Mouse (Mus musculus) left cerebral cortex, postnatal 14 days (tissue): ENCODE measurements around the gene Lck. TPM values are rescaled to one million over a fixed set of nuclear protein-coding genes. Genes with fewer than 3 reads are reported as not detected.
A peak's percentile ranks its signal among the peaks of the same experiment; 100 is the strongest.

Source experiments
- DNase-seq, 2 experiments: peaks; one replicate each; pipeline ENCODE4 v3.0.0; 2021 to 2022; ENCODE audit warnings: low spot score in 2 of 2, mixed read lengths in 1 of 2
- intact Hi-C: fragments of 180-260 bp; cut with DNase I; formaldehyde crosslinking; loops from one replicate; pipeline ENCODE4 v1.15.1; 2025
- total RNA-seq, 2 experiments: library from RNA; stranded (reverse); gene quantifications; 2 replicates each; pipeline ENCODE4 v1.2.3; 2021

The Lck gene
- total RNA-seq, 2 experiments from 2014 or later: 5.5 to 8.5 TPM

- DNase-seq: no peak
Measured at GRCm38 (mm10) chr4:129588865-129589264, 15.4 kb upstream of the Lck start.

GRCm38 (mm10) chr4:129586943-129587342 is 13.5 kb upstream of the Lck start:
- no peak for DNase-seq
- intact Hi-C loops: no loop called here

More at GRCm38 (mm10) chr4:129588865-129589264, 15.4 kb upstream of the Lck start:
- intact Hi-C loops: no loop called here

GRCm38 (mm10) chr4:129585773-129586172 is 12.3 kb upstream of the Lck start:
- intact Hi-C loops: no loop called here

DNA sequence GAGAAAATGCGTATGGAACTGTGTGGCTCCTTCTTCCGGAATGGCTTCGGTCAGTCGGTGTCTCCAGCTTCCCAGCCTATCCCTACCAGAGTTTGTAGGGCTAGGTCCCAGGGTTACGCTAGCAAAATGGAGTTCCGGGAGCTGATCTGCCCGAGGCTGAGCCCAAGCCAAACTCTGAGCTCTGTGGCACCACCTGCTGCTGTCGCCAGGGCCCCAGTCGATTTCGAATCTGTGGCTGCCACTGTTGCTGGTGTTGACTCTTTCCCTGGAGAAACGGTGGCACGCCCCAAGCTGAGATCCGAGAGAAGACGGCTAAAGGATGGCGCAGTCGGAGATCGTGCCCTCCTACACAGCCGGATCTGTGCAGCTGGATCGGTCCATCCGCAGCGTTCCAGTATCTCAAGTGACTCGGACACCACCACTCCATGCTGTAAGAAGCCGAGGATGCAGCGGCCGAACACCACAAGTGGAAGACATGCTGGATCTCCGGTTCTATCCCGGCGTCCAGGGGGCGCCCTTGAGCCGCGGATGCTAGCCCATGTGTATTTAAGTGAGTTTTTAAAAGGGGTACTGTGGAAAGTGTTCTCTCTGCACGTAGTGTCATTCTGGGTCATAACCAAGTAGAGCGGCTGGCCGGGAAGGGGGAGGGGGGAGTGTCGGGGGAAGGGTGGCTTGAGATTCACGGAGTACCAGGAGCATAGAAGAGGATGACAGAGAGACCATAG is 11.6 kb upstream of the Lck start:
- intact Hi-C loops: no loop called here

More at GRCm38 (mm10) chr4:129585773-129586172, 12.3 kb upstream of the Lck start:
- no peak for DNase-seq

GRCm38 (mm10) chr4:129584370-129584769 is 10.9 kb upstream of the Lck start:
- intact Hi-C loops: no loop called here
- no peak for DNase-seq

More for the DNA sequence above, 11.6 kb upstream of the Lck start:
- peak; percentile 86 to 91 for DNase-seq

GRCm38 (mm10) chr4:129582251-129582650 is 8.8 kb upstream of the Lck start:
- intact Hi-C loops: no loop called here
- no peak for DNase-seq

- DNase-seq: no peak
- intact Hi-C loops: no loop called here
Measured at GRCm38 (mm10) chr4:129580347-129580746, 6.9 kb upstream of the Lck start.

GRCm38 (mm10) chr4:129578466-129578865 is 5.0 kb upstream of the Lck start, which contains the start of gene Fam167b:
TSS of gene Fam167b (minus strand) at chr4:129578549.
- DNase-seq: peak in 1 of 2 experiments; percentile 21
- intact Hi-C loops: no loop called here

- DNase-seq: no peak
- intact Hi-C loops: no loop called here
Measured at GRCm38 (mm10) chr4:129577688-129578087, 4.2 kb upstream of the Lck start.

- intact Hi-C loops: no loop called here
- peak; percentile 65 to 71 for DNase-seq
Measured at GRCm38 (mm10) chr4:129576863-129577491, 3.5 kb upstream of the Lck start.

- intact Hi-C loops: no loop called here
- no peak for DNase-seq
Measured at GRCm38 (mm10) chr4:129575171-129575844, 1.9 kb upstream of the Lck start.

- intact Hi-C loops: no loop called here
- no peak for DNase-seq
Measured at GRCm38 (mm10) chr4:129573093-129573370, 409 bp downstream of the Lck start.

DNA sequence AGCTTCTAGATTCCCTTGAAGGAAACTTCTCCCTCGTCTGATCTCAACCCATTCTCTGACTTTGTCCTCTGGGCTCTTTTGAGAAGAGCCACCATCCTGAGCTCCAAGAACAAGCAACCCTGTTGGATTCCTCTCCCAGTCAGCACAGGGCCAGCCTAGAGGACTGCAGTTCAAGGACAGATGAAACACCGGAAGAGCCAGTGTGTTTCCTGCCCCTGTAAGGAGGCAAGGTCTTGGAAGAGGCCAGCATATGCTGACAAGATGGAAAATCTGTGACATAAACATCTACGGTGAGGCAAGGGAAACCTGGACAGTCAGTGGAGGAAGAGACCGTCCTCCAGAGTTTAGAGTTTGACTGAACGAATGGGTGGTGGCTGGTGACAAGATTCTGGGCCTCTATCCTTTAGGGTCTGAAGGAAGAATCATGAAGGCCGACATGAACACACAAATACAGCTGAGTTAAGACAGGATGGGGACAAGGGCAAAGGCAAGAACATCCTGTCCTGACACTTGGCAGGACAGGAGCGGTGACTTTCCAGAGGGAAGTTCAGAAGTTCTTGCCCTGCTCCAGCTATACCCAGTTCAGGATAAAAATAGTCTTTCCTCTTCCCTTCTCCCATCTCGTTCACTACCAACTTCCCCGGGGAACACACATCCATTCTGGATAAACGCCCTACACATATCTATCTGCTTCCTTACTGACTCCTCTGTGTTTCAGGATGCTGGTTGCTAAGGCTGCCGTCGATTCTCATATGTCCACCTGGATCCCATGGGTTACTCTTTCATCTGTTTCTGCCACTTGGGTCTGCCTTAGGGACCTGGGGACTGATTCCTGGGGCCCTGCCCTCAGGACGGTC is 977 bp downstream of the Lck start:
- DNase-seq: no peak
- intact Hi-C loops: no loop called here

GRCm38 (mm10) chr4:129571551-129572084 is 1.8 kb downstream of the Lck start:
- intact Hi-C loops: no loop called here

DNA sequence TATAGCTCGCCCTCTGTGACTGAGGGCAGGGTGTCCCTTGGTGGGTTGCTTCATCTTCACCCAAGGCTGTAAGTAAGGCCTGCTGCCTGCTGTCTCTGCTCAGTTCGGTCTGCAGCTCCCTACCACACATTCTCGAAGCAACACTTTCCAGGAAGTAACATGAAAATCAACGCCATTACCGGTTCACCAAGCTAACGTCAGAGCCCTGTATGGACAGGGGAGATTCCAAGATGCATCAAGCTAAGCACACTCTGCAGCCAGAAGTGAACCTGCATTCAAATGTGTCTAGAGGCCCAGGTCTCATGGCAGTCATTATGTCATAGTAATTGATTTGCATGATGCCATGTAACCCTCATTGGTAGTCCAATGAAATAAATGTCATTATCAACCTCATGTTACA is 3.4 kb downstream of the Lck start:
- DNase-seq: no peak
- intact Hi-C loops: no loop called here

More at GRCm38 (mm10) chr4:129571551-129572084, 1.8 kb downstream of the Lck start:
- no peak for DNase-seq

GRCm38 (mm10) chr4:129568366-129568765 is 5.1 kb downstream of the Lck start:
- no peak for DNase-seq
- intact Hi-C loops: no loop called here

DNA sequence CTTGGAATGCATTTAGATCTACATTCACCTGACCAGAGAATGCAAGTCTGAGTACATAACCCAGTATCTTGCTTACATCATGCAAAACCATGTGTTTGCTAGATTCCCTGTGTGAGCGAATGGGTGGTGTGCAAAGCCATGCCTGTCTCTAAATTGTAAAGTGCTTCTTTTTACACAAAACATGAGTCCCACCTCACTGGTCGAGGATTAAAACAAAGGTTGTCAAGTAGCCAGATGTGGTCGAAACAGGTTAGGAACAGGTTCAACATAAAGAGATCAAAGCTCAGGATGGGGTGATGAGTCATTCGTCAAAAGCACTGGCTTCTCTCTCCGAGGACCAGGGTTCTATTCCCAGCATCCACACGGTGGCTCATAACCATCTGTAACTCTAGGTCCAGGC is 8.3 kb downstream of the Lck start:
- intact Hi-C loops: no loop called here
- DNase-seq: no peak

DNA sequence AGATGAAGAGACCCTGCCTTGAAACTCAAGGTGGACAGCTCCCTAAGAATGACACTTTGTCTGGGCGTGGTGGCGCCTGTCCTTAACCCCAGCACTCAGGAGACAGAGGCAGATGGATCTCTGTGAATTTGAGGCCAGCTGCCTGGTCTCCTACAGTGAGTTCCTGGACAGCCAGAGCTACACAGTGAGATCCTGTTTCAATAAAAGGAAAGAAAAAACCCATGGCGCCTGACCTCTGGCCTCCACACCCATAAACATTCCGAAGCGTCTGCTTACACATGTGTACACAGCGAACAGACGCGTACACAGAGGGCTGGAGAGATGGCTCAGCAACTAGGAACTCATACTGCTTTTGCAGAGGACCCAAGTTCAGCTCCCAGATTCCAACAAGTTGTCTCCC is 9.7 kb downstream of the Lck start:
- intact Hi-C loops: no loop called here
- no peak for DNase-seq

DNA sequence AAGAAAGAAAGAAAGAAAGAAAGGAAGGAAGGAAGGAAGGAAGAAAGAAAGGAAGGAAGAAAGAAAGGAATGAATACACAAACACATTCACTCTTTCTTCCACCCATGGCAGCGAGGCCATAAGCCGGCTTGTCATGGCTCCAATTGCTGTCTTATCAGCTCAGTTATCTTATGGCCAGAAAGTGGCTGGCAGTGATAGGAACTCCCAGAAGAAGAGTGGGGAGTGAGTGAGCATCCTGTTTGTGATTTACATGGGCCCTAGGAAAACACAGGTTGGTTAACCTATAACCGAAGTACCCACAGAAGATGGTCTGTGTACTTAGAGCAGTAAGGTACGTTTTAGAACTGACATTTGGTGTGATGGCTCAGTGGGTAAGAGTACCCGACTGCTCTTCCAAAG is 12.3 kb downstream of the Lck start:
- intact Hi-C loops: no loop called here
- no peak for DNase-seq
